Mouse (Mus musculus) CD4-positive helper T cell, adult 2 months (primary cell): ENCODE measurements around the gene Gm5795.
"Not testable (repeated sequence)": the region's sequence is repeated elsewhere in the genome, so short reads cannot be mapped to it uniquely, and the experiment has no call there.

ENCODE experiments used
- DNase-seq: peaks from one replicate; pipeline ENCODE4 v3.0.0-alpha.2; 2012; ENCODE audit warnings: low read depth, missing footprints, low spot score

Gm5795 gene

DNA sequence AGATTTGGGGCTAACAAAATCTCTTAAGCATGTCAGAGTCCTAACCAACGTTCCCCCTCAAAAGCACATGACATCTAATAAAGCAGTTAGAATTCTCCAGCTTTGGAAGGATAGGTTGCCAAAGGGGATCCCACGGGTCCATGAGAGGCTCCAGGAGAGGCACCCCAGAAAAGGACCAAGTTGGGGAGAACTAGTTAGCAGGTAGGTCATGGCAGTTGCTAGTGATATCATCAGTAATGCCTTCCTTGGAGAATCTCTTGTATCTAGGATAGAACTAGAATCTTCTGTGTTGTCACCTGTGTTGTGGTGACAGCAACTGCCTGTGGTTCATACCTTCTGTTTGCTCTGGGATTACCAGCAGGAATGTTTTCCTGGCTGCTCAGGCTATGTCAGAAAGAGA is at the start of gene Gm5795:
Gene Gm5795 (plus strand): TSS at position 301 of the 400 bp plus-strand sequence.
- not testable (repeated sequence) for DNase-seq

DNA sequence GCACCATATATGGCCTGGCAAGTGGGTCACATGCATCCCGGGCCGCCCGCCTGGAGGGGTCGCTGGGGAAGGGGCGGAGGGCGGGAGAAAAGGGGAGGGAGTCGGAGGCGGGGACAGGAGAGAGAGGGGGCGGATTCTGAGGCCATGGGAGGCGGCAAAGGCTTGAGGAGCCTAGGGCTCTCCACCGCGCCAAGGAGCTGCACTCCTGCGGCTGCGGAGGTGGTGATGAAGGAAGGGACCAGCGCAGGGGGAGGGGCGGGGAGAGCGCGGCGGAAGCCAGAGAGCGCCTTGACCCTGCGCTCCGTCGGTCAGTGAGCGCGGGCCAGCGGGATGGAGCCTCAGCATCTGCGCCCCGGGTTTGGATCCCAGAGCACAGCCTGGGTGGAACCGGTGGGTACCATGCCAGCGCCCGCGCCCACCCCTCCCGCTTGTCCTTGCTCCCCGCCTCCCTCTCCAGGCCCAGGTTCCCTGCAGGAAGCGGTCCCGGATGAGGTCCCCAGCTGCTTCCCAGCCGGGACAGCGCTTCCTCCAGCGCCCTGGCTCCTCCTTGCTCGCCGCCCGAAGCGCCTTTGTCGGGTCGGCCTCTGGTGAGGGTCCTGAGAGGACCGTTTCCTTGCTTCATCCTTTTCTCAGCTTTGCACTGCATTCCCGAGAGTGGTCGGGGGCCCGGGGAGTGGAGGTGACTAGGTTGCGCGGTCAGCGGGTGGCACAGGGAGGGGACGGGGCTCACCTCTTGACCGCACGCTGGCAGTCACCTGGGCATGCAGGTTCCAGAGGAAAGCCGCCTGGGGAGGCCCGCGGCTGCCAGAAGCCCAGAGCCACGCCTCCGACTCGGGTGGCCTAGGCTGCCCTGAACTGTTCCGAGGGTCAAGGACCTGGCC is 20.5 kb downstream of the Gm5795 start, which contains the start of gene D830030K20Rik:
Gene D830030K20Rik (plus strand): TSS at position 217 of the 881 bp plus-strand sequence.
- DNase-seq = peak; percentile 1

DNA sequence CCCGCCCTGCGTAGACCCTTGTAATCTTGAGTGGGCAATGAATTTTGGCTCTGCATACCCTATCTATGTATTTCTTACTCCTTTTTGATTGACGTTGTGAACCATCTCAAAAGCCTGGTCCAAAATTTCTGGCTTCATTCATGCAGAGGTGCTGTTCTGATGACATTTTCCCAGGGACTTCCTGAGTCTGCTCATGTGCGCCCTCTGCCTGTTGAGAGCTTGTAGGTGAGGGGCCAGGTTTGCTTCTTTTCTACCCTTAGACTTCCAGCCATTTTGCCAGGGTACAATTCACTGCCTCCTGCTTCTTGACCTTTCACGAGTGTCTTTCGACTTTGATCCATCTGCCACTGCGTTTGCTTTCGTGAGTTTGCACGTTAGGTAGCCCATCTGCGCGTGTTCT is 21.3 kb downstream of the Gm5795 start:
- DNase-seq = peak; percentile 1
